Mouse (Mus musculus): ENCODE measurements around the gene March2.

March2 gene

DNA sequence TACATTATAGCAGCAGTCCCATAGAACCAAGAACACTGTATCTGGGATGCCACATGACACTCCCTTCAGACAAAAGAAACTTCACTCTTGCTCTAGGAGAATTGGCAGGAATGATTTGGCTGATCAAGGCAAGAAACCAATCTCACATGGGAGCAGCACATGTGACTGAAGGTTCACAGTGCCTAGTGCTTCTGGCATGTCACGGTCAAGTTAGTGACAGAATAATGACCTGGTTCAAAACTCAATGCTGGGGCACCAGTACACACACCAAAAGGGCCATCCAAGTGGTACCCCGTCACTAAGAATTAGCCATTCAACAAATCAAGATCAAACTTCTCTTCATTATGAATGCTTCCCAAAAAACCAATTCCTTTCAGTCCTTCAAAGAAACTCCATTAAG, 42.4 kb downstream of the March2 start:
- Histone ChIP-seq H3K4me1 (replicated peaks; ENCODE audit: low read depth, low read length) (peaks cover 79% of the 10 kb centered on the region), H3K9me3 (ENCODE audit: low read length) (no peaks in the 10 kb centered on the region), H3K4me3 (replicated peaks; ENCODE audit: low read length) (no peak overlapping the region), H3K27me3 (ENCODE audit: insufficient read depth, low read length) (no peaks in the 10 kb centered on the region), H3K36me3 (ENCODE audit: insufficient read depth, low read length) (peaks cover 85% of the 10 kb centered on the region)
- TF ChIP-seq CTCF (conservative IDR thresholded peaks at IDR 0.05; ENCODE audit: low read length) (no peak), NANOG (IDR thresholded peaks at IDR 0.05; ENCODE audit: borderline replicate concordance, low read length) (no peak), POU5F1 (IDR thresholded peaks at IDR 0.05; ENCODE audit: borderline replicate concordance, low read length) (no peak)

DNA sequence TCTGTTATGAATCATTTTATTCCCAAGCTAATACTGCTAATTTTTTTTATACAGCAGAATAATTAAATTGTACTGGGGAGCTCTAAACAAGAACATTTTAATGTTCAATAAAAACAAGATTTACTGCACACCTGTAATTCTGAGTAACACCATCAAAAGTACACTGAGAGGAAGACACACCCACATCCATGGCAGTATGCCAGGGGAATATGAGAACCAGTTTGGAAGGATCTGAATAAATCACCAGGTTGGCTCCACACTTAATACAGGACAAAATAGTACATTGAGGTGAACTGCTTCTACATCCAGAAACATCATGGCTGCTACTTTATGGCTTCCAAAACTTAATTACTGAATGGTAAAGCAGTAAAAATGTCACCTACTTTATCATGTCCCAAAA, 43.0 kb downstream of the March2 start:
- Histone ChIP-seq H3K4me3 (replicated peaks; ENCODE audit: low read length) (no peak overlapping the region), H3K27me3 (ENCODE audit: insufficient read depth, low read length) (no peaks in the 10 kb centered on the region), H3K4me1 (replicated peaks; ENCODE audit: low read depth, low read length) (peaks cover 82% of the 10 kb centered on the region), H3K36me3 (ENCODE audit: insufficient read depth, low read length) (peaks cover 85% of the 10 kb centered on the region), H3K9me3 (ENCODE audit: low read length) (no peaks in the 10 kb centered on the region)
- TF ChIP-seq CTCF (conservative IDR thresholded peaks at IDR 0.05; ENCODE audit: low read length) (no peak), NANOG (IDR thresholded peaks at IDR 0.05; ENCODE audit: borderline replicate concordance, low read length) (no peak), POU5F1 (IDR thresholded peaks at IDR 0.05; ENCODE audit: borderline replicate concordance, low read length) (no peak)

DNA sequence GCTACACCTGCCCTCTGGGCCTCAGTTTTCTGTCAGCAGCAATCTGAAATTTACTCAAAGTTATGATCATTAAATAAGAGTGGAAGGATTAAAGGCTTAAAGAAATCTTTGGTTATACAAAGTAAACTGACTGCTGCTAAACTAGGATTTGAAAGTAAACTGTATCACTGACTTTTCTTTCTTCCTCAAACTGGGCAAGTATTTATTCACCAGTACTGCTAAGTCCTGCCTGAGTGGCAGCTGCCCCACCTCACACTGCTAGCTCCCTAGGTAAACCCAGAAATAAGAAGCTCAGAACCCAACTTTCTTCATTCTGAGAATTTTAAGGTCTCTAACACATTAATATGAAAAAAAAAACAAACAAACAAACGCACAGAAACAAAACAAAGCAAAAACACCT, 44.6 kb downstream of the March2 start:
- Histone ChIP-seq H3K27me3 (ENCODE audit: insufficient read depth, low read length) (no peaks in the 10 kb centered on the region), H3K4me3 (replicated peaks; ENCODE audit: low read length) (no peak overlapping the region), H3K4me1 (replicated peaks; ENCODE audit: low read depth, low read length) (peaks cover 84% of the 10 kb centered on the region), H3K9me3 (ENCODE audit: low read length) (no peaks in the 10 kb centered on the region), H3K36me3 (ENCODE audit: insufficient read depth, low read length) (peaks cover 89% of the 10 kb centered on the region)
- TF ChIP-seq CTCF (conservative IDR thresholded peaks at IDR 0.05; ENCODE audit: low read length): no peak

DNA sequence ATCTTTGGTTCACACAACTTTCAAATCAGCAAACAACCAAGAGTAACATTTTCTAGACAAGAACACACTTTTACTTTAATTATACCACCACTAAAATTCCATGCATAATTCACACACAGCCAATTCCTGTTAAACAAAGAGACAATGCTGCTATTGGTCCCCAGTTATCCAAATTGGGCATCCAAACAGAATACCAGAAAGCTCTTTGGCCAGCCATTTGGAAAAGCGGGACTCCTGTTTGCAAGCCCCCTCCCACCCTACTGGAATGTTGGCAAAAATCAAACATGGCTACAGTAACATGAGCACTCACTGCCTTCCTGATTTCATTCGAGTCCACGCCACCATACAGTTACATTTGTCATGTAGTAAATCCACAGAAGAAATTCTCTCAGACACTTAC, 48.8 kb downstream of the March2 start:
- H3K4me1 ChIP-seq (replicated peaks; ENCODE audit: low read depth, low read length): peaks cover 60% of the 10 kb centered on the region
- H3K36me3 ChIP-seq (ENCODE audit: insufficient read depth, low read length): peaks cover 90% of the 10 kb centered on the region
- TF ChIP-seq NANOG (IDR thresholded peaks at IDR 0.05; ENCODE audit: borderline replicate concordance, low read length): no peak
- TF ChIP-seq CTCF (conservative IDR thresholded peaks at IDR 0.05; ENCODE audit: low read length): no peak
- no peak for TF ChIP-seq POU5F1 (IDR thresholded peaks at IDR 0.05; ENCODE audit: borderline replicate concordance, low read length)
- H3K4me3 ChIP-seq (replicated peaks; ENCODE audit: low read length): no peak overlapping the region
- H3K27me3 ChIP-seq (ENCODE audit: insufficient read depth, low read length): no peaks in the 10 kb centered on the region
- H3K9me3 ChIP-seq (ENCODE audit: low read length): no peaks in the 10 kb centered on the region

DNA sequence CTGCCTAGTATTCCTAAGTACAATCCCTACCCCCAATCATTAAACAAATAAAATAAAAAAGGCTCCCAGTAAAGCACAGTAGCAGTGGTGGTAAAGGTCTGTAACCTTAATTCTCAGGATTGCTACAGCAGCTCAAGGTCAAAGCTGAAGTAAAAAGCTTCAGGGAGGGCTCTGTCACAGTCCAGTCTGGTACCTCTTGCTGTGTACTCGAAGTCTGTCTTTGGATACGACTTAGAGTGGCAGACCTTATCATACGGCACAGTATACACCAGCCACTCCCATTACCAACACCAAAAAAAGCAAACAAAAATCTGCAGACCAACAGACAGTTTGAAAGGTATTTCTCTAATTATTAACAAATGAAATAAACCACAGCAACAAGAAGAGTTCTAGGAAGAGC, 51.7 kb downstream of the March2 start:
- Histone ChIP-seq H3K27me3 (ENCODE audit: insufficient read depth, low read length) (no peaks in the 10 kb centered on the region), H3K4me3 (replicated peaks; ENCODE audit: low read length) (no peak overlapping the region), H3K36me3 (ENCODE audit: insufficient read depth, low read length) (peaks cover 96% of the 10 kb centered on the region), H3K9me3 (ENCODE audit: low read length) (no peaks in the 10 kb centered on the region), H3K4me1 (replicated peaks; ENCODE audit: low read depth, low read length) (peaks cover 48% of the 10 kb centered on the region)
- no peak for TF ChIP-seq POU5F1 (IDR thresholded peaks at IDR 0.05; ENCODE audit: borderline replicate concordance, low read length)
- TF ChIP-seq NANOG (IDR thresholded peaks at IDR 0.05; ENCODE audit: borderline replicate concordance, low read length): no peak
- TF ChIP-seq CTCF (conservative IDR thresholded peaks at IDR 0.05; ENCODE audit: low read length): no peak

DNA sequence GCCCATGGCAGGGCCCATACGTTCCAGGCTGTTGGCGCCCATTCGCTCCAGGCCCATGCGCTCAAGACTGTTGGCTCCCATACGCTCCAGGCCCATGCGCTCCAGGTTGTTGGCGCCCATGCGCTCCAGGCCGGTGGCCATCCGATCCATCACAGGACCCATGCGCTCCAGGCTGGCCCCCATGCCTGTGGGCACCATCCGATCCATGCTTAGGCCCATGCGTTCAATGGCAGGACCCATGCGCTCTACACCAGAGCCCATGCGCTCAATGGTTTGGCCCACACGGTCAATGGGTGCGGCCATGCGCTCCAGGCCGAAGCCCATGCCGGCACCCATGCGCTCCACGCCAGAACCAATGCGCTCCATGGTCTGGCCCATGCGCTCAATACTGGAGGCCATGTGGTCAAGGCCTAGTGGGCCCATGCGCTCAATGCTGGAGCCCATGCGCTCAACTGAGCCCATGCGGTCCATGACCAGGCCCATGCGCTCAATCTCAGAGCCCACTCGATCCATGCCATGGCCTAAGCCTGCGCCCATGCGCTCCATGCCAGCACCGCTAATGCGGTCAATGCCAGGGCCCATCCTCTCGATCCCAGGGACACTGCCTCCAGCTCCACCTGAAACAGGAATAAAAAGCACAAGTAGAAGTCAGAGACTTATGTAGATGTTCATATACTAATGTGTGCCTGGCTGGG, 68.5 kb downstream of the March2 start:
- H3K4me3 ChIP-seq (replicated peaks; ENCODE audit: low read length): peak overlapping the region; percentile 72
- H3K36me3 ChIP-seq (ENCODE audit: insufficient read depth, low read length): peaks cover 99% of the 10 kb centered on the region
- no peaks in the 10 kb centered on the region for H3K9me3 ChIP-seq (ENCODE audit: low read length)
- H3K27me3 ChIP-seq (ENCODE audit: insufficient read depth, low read length): no peaks in the 10 kb centered on the region
- H3K4me1 ChIP-seq (replicated peaks; ENCODE audit: low read depth, low read length): peaks cover 39% of the 10 kb centered on the region
- TF ChIP-seq POU5F1 (IDR thresholded peaks at IDR 0.05; ENCODE audit: borderline replicate concordance, low read length) (no peak), NANOG (IDR thresholded peaks at IDR 0.05; ENCODE audit: borderline replicate concordance, low read length) (no peak), CTCF (conservative IDR thresholded peaks at IDR 0.05; ENCODE audit: low read length) (no peak)

DNA sequence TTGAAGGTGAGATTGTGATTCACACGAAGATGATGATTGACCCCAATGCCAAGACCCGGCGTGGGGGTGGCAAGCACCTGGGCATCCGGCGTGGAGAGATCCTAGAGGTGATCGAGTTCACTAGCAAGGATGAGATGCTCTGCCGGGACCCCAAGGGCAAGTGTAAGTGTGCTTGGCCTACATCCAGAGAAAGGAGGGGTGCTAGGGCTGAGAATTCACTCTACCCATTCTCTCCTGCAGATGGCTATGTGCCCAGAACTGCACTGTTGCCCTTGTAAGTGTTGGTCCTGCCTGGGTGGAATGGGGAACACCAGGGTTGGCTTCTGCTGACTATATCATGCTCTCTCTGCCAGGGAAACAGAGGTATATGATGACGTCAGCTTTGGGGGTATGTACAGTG, 73.4 kb downstream of the March2 start:
- H3K9me3 ChIP-seq (ENCODE audit: low read length): no peaks in the 10 kb centered on the region
- peaks cover 54% of the 10 kb centered on the region for H3K4me1 ChIP-seq (replicated peaks; ENCODE audit: low read depth, low read length)
- H3K27me3 ChIP-seq (ENCODE audit: insufficient read depth, low read length): no peaks in the 10 kb centered on the region
- peaks cover 85% of the 10 kb centered on the region for H3K36me3 ChIP-seq (ENCODE audit: insufficient read depth, low read length)
- TF ChIP-seq POU5F1 (IDR thresholded peaks at IDR 0.05; ENCODE audit: borderline replicate concordance, low read length) (no peak), NANOG (IDR thresholded peaks at IDR 0.05; ENCODE audit: borderline replicate concordance, low read length) (no peak), CTCF (conservative IDR thresholded peaks at IDR 0.05; ENCODE audit: low read length) (no peak)
- no peak overlapping the region for H3K4me3 ChIP-seq (replicated peaks; ENCODE audit: low read length)

DNA sequence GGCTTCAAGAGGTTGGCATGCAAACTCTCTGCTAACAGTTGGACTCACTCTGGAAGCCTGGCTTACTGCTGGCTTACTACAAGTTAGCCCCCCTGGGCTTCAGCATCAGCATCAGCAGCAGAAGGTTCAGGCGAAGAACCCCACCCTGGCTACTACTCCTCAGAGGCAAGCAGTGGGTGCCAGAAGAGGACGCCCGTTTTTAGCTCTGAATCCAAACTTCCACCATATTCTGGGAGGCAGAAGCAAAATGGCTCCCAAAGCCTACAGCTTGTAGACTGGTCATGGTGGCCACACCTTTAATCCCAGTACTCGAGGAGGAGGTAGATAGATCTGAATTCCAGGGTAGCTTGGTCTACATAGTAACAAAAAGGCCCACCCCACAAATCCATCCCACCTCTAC, 74.4 kb downstream of the March2 start:
- no peak for TF ChIP-seq NANOG (IDR thresholded peaks at IDR 0.05; ENCODE audit: borderline replicate concordance, low read length)
- TF ChIP-seq CTCF (conservative IDR thresholded peaks at IDR 0.05; ENCODE audit: low read length): no peak
- TF ChIP-seq POU5F1 (IDR thresholded peaks at IDR 0.05; ENCODE audit: borderline replicate concordance, low read length): no peak
- Histone ChIP-seq H3K9me3 (ENCODE audit: low read length) (no peaks in the 10 kb centered on the region), H3K4me3 (replicated peaks; ENCODE audit: low read length) (no peak overlapping the region), H3K4me1 (replicated peaks; ENCODE audit: low read depth, low read length) (peaks cover 55% of the 10 kb centered on the region), H3K27me3 (ENCODE audit: insufficient read depth, low read length) (no peaks in the 10 kb centered on the region), H3K36me3 (ENCODE audit: insufficient read depth, low read length) (peaks cover 75% of the 10 kb centered on the region)

DNA sequence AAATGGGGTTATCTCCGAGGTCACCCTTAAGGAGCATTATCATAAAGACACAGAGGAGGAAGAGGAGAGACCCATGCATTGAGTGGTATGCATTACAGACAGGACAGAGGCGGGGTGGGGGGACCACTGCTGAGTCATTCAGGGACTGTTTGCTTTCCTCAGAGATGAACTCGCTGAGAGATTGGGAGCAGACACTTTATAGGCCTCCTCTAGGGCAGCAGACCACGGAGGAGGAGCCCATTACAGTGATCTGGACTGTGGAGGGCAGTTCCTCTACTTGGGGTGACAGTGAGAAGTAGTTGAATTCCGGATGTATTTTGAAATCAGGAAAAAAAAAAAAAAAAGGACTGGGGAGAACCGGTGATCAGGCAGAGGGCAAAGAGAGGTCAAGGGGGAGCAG, 78.7 kb downstream of the March2 start:
- peaks cover 64% of the 10 kb centered on the region for H3K36me3 ChIP-seq (ENCODE audit: insufficient read depth, low read length)
- no peak for TF ChIP-seq POU5F1 (IDR thresholded peaks at IDR 0.05; ENCODE audit: borderline replicate concordance, low read length)
- TF ChIP-seq NANOG (IDR thresholded peaks at IDR 0.05; ENCODE audit: borderline replicate concordance, low read length): no peak
- no peak for TF ChIP-seq CTCF (conservative IDR thresholded peaks at IDR 0.05; ENCODE audit: low read length)

More for the DNA sequence above, 78.7 kb downstream of the March2 start:
- Histone ChIP-seq H3K4me1 (replicated peaks; ENCODE audit: low read depth, low read length) (peaks cover 57% of the 10 kb centered on the region), H3K9me3 (ENCODE audit: low read length) (no peaks in the 10 kb centered on the region), H3K27me3 (ENCODE audit: insufficient read depth, low read length) (no peaks in the 10 kb centered on the region), H3K4me3 (replicated peaks; ENCODE audit: low read length) (no peak overlapping the region)

Measured in E14TG2a.4 (cell line).